Mouse (Mus musculus) midbrain, embryonic 10.5 days (tissue): ENCODE results near the gene Nrf1. TPM values are rescaled to one million over a fixed set of nuclear protein-coding genes. Genes with fewer than 3 reads are reported as not detected.

Experiments
- DNase-seq: peaks from one replicate; pipeline ENCODE4 v3.0.0-alpha.2; 2017; ENCODE audit warnings: low spot score
- H3K27ac ChIP-seq: fragments of 300-500 bp; sonication (generic); replicated peaks from 2 replicates; pipeline ENCODE4 v1.5.1; 2016; ENCODE audit warnings: mild to moderate bottlenecking
- H3K27me3 ChIP-seq: fragments of 300-500 bp; sonication (generic); 2 replicates; pipeline ENCODE4 v1.6.1; 2016; ENCODE audit warnings: low read depth, mild to moderate bottlenecking; ENCODE audit not compliant: poor library complexity, severe bottlenecking
- H3K36me3 ChIP-seq: fragments of 300-500 bp; sonication (generic); 2 replicates; pipeline ENCODE4 v1.6.1; 2016; ENCODE audit warnings: mild to moderate bottlenecking, moderate library complexity
- H3K4me1 ChIP-seq: fragments of 300-500 bp; sonication (generic); 2 replicates; pipeline ENCODE4 v1.6.1; 2016
- H3K4me3 ChIP-seq: fragments of 300-500 bp; sonication (generic); 2 replicates; pipeline ENCODE4 v1.5.1; 2016; ENCODE audit warnings: mild to moderate bottlenecking, moderate library complexity
- H3K9me3 ChIP-seq: fragments of 300-500 bp; sonication (generic); replicated peaks from 2 replicates; pipeline ENCODE4 v1.6.1; 2016; ENCODE audit warnings: mild to moderate bottlenecking
- WGBS: fragments of 180-500 bp; shearing (Covaris S2); methylation state at CpG from one replicate; pipeline ENCODE4 v1.1.7; 2016; 5-methylcytosine and 5-hydroxymethylcytosine counted together
- microRNA counts: library from miRNA; unstranded; fragments of <30 nt; microRNA quantifications from one replicate; lab custom pipeline; 2017
- microRNA-seq: library from miRNA; unstranded; fragments of <30 nt; microRNA quantifications from one replicate; pipeline ENCODE4, GENCODE M21; 2017
- polyA plus RNA-seq: library from polyadenylated mRNA; unstranded; fragments of >200 nt; fragmentation: Nextera tagmentation; extraction: Ambion mirVana; gene quantifications from 2 replicates; pipeline ENCODE4 v1.2.1, GENCODE M21; 2016

Nrf1 gene
- polyA plus RNA-seq, 1 experiment from 2014 or later, result 96.1 TPM

- Histone ChIP-seq H3K4me3 (no peak overlapping the region), H3K27ac (no peak overlapping the region), H3K36me3 (no peaks in the 10 kb centered on the region), H3K4me1 (no peaks in the 10 kb centered on the region), H3K27me3 (no peaks in the 10 kb centered on the region), H3K9me3 (no peaks in the 10 kb centered on the region)
- no peak for DNase-seq
- WGBS, result 83% methylated on average over 8 of the region's 8 CpGs
Observed at GRCm38 (mm10) chr6:30196143-30196542, 148.4 kb downstream of the Nrf1 start.

MicroRNAs encoded within 50 kb of the gene (microRNA counts, 519-probe panel; counts per million panel counts)
- not detected for microRNA mmu-miR-182 (lab: Ali Mortazavi, UCI)
- 4,430 counts per million, percentile 22 among the panel's probes with 10 or more counts for microRNA mmu-miR-183 (lab: Ali Mortazavi, UCI)
- microRNA mmu-miR-96 (lab: Ali Mortazavi, UCI), result 5,995 counts per million, percentile 48 among the panel's probes with 10 or more counts

Small RNA genes within 50 kb of the gene (microRNA-seq; reads per million reads assigned to microRNA genes)
- 2,857 reads per million, percentile 86 among the genes with 10 or more reads in this experiment for gene Mir182
- 3,180 reads per million, percentile 86 among the genes with 10 or more reads in this experiment for gene Mir183
- gene Mir96, result 1,106 reads per million, percentile 77 among the genes with 10 or more reads in this experiment

Other genes with a start within 250 kb of the Nrf1 start
- gene Strip2, start 131.0 kb upstream of the Nrf1 start, polyA plus RNA-seq, result 0.65 TPM in 2 replicates